Mouse (Mus musculus) T-cell, adult 2 months (primary cell): ENCODE measurements at regions not wholly inside any gene's neighbourhood (a gene's known extent, or its start where the extent isn't known, plus 50 kb on each side); places are given as distances from the start of the nearest gene placed in this dataset.

Source experiments
- DNase-seq: peaks from one replicate; pipeline ENCODE4 v3.0.0; 2022; ENCODE audit warnings: low spot score

GRCm38 (mm10) chr9:24942943-24943342, 146.3 kb upstream of the Gm10181 start:
- no peak for DNase-seq

GRCm38 (mm10) chr9:24943830-24944229, 145.4 kb upstream of the Gm10181 start:
- DNase-seq: no peak

GRCm38 (mm10) chr9:24952516-24952915, 136.7 kb upstream of the Gm10181 start:
- DNase-seq: no peak

- DNase-seq: no peak
Measured at GRCm38 (mm10) chr9:24955641-24956040, 133.6 kb upstream of the Gm10181 start.

- no peak for DNase-seq
Measured at GRCm38 (mm10) chr9:24956566-24956965, 132.7 kb upstream of the Gm10181 start.

GRCm38 (mm10) chr9:24963290-24963689, 125.9 kb upstream of the Gm10181 start:
- no peak for DNase-seq

- DNase-seq: no peak
Measured at GRCm38 (mm10) chr9:24967571-24967970, 121.7 kb upstream of the Gm10181 start.

- DNase-seq: no peak
Measured at GRCm38 (mm10) chr9:24974021-24974741, 115.0 kb upstream of the Gm10181 start.

GRCm38 (mm10) chr9:24982796-24983195, 106.4 kb upstream of the Gm10181 start:
- DNase-seq: no peak

GRCm38 (mm10) chr9:24994491-24994890, 94.7 kb upstream of the Gm10181 start:
- no peak for DNase-seq

- no peak for DNase-seq
Measured at GRCm38 (mm10) chr9:25021095-25021691, 68.0 kb upstream of the Gm10181 start.

GRCm38 (mm10) chr9:25022439-25022838, 66.8 kb upstream of the Gm10181 start:
- no peak for DNase-seq

GRCm38 (mm10) chr9:25024486-25024885, 64.7 kb upstream of the Gm10181 start:
- no peak for DNase-seq

GRCm38 (mm10) chr9:25027581-25027980, 61.6 kb upstream of the Gm10181 start:
- peak; percentile 4 for DNase-seq

- DNase-seq: no peak
Measured at GRCm38 (mm10) chr9:25028305-25028704, 60.9 kb upstream of the Gm10181 start.

GRCm38 (mm10) chr9:25031466-25031865, 57.8 kb upstream of the Gm10181 start:
- no peak for DNase-seq
